Mouse (Mus musculus) midbrain, embryonic 11.5 days (tissue): ENCODE measurements at regions not wholly inside any gene's neighbourhood (a gene's known extent, or its start where the extent isn't known, plus 50 kb on each side); places are given as distances from the start of the nearest gene placed in this dataset.

ENCODE experiments used
- ATAC-seq: fragments of 200-750 bp; cut with Nextera tagmentation; 2 replicates; pipeline ENCODE4 v1.8.0; 2017; ENCODE audit warnings: moderate TSS enrichment, moderate library complexity; ENCODE audit not compliant: low FRiP score
- DNase-seq: peaks from one replicate; pipeline ENCODE4 v3.0.0; 2015; ENCODE audit warnings: low spot score; ENCODE audit errors: missing footprints
- H3K27ac ChIP-seq: fragments of 300-500 bp; sonication (generic); 2 replicates; pipeline ENCODE4 v1.5.1; 2014; ENCODE audit warnings: low read depth, low read length
- H3K27me3 ChIP-seq: fragments of 300-500 bp; sonication (generic); 2 replicates; pipeline ENCODE4 v1.6.1; 2014; ENCODE audit warnings: mild to moderate bottlenecking, low read length, moderate library complexity, mixed read lengths; ENCODE audit not compliant: control insufficient read depth, insufficient read depth
- H3K36me3 ChIP-seq: fragments of 300-500 bp; sonication (generic); 2 replicates; pipeline ENCODE4 v1.6.1; 2014; ENCODE audit warnings: mild to moderate bottlenecking, low read length, moderate library complexity, mixed read lengths; ENCODE audit not compliant: control insufficient read depth, insufficient read depth
- H3K4me1 ChIP-seq: fragments of 300-500 bp; sonication (generic); 2 replicates; pipeline ENCODE4 v1.6.1; 2014; ENCODE audit warnings: low read length; ENCODE audit not compliant: control insufficient read depth, insufficient read depth
- H3K4me2 ChIP-seq: fragments of 300-500 bp; sonication (generic); 2 replicates; pipeline ENCODE4 v1.6.1; 2014; ENCODE audit warnings: mild to moderate bottlenecking, moderate library complexity
- H3K4me3 ChIP-seq: fragments of 300-500 bp; sonication (generic); 2 replicates; pipeline ENCODE4 v1.5.1; 2014; ENCODE audit warnings: low read depth, low read length
- H3K9ac ChIP-seq: fragments of 300-500 bp; sonication (generic); 2 replicates; pipeline ENCODE4 v1.6.1; 2014; ENCODE audit warnings: low read length
- H3K9me3 ChIP-seq: fragments of 300-500 bp; sonication (generic); 2 replicates; pipeline ENCODE4 v1.6.1; 2016; ENCODE audit warnings: low read length; ENCODE audit not compliant: control insufficient read depth
- WGBS: fragments of 180-500 bp; shearing (Covaris S2); extraction: QIAGEN DNeasy Blood & Tissue Kit; methylation state at CpG from one replicate; pipeline ENCODE4 v1.1.7; 2014; 5-methylcytosine and 5-hydroxymethylcytosine counted together

GRCm38 (mm10) chr14:16962216-16962826, 143.4 kb upstream of the Rarb start:
- Histone ChIP-seq H3K4me1 (no peaks in the 10 kb centered on the region), H3K27ac (no peak overlapping the region), H3K4me2 (no peak overlapping the region), H3K36me3 (no peaks in the 10 kb centered on the region), H3K9ac (no peak overlapping the region), H3K27me3 (no peaks in the 10 kb centered on the region), H3K4me3 (no peak overlapping the region), H3K9me3 (no peaks in the 10 kb centered on the region)
- 78% methylated on average over 3 of the region's 3 CpGs for WGBS
- no peak for ATAC-seq
- no peak for DNase-seq

DNA sequence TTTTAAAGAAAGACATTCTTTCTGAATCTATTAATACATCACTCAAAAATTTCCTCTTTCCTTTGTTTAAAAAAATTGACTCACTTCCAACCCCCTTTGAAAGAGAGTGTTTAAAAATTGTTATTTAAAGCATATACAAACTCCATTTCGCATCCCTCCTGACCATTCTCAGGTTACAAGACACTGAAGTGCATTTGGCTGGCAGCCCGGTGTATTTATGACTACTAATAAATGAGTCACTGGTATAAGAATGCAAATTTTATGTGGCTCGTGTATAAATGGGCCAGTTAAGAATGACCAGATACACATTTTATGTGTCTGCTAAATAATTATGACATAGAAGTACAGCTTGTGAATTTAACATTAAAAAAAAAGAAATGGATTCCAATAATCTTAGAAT, 138.8 kb upstream of the Rarb start:
- H3K27ac ChIP-seq: no peak overlapping the region
- WGBS: 72% methylated on average over 3 of the region's 3 CpGs
- H3K9me3 ChIP-seq: no peaks in the 10 kb centered on the region
- DNase-seq (no peak), ATAC-seq (no peak)
- no peaks in the 10 kb centered on the region for H3K4me1 ChIP-seq
- H3K9ac ChIP-seq: no peak overlapping the region
- H3K4me3 ChIP-seq: no peak overlapping the region
- H3K27me3 ChIP-seq: no peaks in the 10 kb centered on the region
- H3K4me2 ChIP-seq: no peak overlapping the region
- H3K36me3 ChIP-seq: no peaks in the 10 kb centered on the region

DNA sequence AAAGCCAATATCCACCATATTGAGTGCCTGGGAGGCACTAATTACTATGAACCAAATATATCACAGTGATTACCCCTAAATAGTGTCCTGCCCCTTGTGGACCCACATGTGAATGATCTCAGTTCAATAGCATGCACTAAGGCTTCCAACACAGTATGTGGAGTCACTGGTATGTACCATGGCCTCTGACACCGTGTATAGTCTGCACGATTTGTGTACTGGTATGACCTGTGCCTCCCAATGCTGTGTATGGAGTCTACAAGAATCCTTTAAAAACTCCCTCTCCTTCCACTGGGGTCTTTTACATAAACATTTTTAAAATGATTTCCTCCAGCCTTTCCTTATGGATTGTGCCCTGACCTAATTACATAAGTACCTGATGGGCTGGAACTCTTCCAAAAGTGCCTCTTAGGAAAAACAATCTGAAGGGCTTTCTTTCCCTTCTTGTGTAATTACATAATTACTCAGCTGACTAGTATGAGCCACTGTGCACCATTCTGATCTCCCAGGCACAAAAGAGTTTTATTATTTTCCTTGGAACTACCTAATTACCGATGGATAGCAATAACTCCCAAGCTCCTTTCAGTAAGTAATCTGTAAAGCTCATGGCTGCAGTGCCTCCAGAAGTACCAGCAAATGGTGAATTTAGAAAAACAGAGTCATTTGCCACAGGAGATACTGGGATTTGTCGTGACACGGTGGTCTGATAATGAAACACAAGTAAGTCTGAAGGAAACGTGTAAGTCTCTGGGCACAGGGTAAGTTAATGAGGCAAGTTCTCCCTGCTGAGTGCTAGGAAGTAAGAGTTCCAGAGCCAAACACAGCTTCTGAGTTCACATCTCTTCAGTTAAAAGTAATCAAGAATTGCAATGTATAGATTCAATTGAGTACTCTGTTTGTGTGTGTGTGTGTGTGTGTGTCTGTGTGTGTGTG, 135.8 kb upstream of the Rarb start:
- H3K27me3 ChIP-seq: no peaks in the 10 kb centered on the region
- H3K4me3 ChIP-seq: no peak overlapping the region
- no peak for ATAC-seq
- no peaks in the 10 kb centered on the region for H3K4me1 ChIP-seq
- no peak overlapping the region for H3K4me2 ChIP-seq
- H3K9ac ChIP-seq: no peak overlapping the region
- 83% methylated on average over 6 of the region's 6 CpGs for WGBS
- H3K36me3 ChIP-seq: no peaks in the 10 kb centered on the region
- no peak overlapping the region for H3K27ac ChIP-seq
- DNase-seq: no peak
- no peaks in the 10 kb centered on the region for H3K9me3 ChIP-seq

GRCm38 (mm10) chr14:16948736-16949135, 129.8 kb upstream of the Rarb start:
- Histone ChIP-seq H3K9me3 (no peaks in the 10 kb centered on the region), H3K27me3 (no peaks in the 10 kb centered on the region), H3K9ac (no peak overlapping the region), H3K36me3 (no peaks in the 10 kb centered on the region), H3K27ac (no peak overlapping the region), H3K4me3 (no peak overlapping the region), H3K4me2 (no peak overlapping the region), H3K4me1 (no peaks in the 10 kb centered on the region)
- no peak for ATAC-seq
- WGBS: 71% methylated on average over 1 of the region's 1 CpGs
- DNase-seq: no peak

DNA sequence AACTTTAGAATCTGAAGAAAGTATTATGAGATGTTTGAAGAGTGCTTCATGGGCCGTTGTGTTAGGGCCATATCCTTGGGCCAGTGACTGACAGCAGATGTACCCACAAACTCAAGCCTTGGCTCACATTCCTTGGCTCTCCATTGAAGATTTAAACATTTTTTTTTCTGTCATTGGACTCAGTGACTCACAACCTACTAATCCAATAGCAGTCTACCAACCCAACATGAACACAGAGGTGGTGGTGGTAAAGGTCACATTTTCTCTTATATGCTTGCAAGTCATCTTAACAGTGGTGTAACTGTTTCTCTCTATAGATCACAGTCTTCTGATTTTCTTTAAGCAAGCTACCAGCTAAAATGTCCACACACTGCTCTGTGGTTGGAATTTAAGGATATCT, 125.5 kb upstream of the Rarb start:
- no peaks in the 10 kb centered on the region for H3K27me3 ChIP-seq
- H3K36me3 ChIP-seq: no peaks in the 10 kb centered on the region
- 94% methylated on average over 1 of the region's 1 CpGs for WGBS
- ATAC-seq: no peak
- H3K4me3 ChIP-seq: no peak overlapping the region
- H3K9me3 ChIP-seq: no peaks in the 10 kb centered on the region
- no peak overlapping the region for H3K9ac ChIP-seq
- H3K4me2 ChIP-seq: no peak overlapping the region
- H3K4me1 ChIP-seq: no peaks in the 10 kb centered on the region
- no peak overlapping the region for H3K27ac ChIP-seq
- no peak for DNase-seq

DNA sequence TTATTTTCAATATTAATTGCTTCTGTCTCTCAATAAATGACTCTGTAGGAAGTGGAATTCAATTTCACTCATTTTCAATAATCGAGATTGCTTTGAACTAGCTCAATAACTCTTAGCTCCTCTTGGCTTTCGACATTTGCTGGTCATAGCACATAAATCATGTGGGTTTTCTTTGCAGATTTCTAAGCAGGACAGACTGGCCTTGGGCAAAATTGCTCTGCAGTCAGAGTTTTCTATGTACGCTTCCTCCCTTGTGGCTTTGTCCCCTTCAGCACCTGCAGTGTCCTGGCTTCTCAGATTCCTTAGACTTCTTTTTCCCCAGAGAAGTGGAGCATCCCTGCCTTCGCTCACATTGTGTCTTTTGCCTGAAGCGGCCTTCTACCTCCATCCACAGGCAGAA, 124.6 kb upstream of the Rarb start:
- DNase-seq (no peak), ATAC-seq (no peak)
- no peak overlapping the region for H3K27ac ChIP-seq
- no peaks in the 10 kb centered on the region for H3K4me1 ChIP-seq
- H3K4me2 ChIP-seq: no peak overlapping the region
- no peaks in the 10 kb centered on the region for H3K9me3 ChIP-seq
- H3K9ac ChIP-seq: no peak overlapping the region
- H3K27me3 ChIP-seq: no peaks in the 10 kb centered on the region
- no peaks in the 10 kb centered on the region for H3K36me3 ChIP-seq
- H3K4me3 ChIP-seq: no peak overlapping the region
- 91% methylated on average over 5 of the region's 5 CpGs for WGBS

DNA sequence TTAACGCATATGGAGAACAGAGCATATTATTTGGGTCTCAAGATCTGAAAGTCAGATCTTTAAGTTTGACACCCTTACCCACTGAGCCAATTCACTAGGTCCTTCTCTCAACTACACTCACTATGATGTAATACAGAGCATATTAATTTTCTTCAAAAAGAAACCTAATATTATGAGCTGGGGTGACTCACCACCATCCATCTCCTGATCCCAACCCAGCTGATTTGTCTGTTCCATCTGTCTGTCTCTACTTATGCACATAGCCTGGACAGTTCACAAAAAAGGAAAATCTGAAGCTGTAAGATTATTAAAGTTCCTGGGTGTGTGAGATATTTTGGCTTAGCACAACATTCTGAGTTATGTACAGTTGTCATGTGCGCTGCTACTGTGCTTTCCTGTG, 108.2 kb upstream of the Rarb start:
- H3K9ac ChIP-seq: no peak overlapping the region
- no peaks in the 10 kb centered on the region for H3K9me3 ChIP-seq
- no peak for DNase-seq
- no peaks in the 10 kb centered on the region for H3K4me1 ChIP-seq
- no peak overlapping the region for H3K4me3 ChIP-seq
- H3K27ac ChIP-seq: no peak overlapping the region
- no peak overlapping the region for H3K4me2 ChIP-seq
- H3K36me3 ChIP-seq: no peaks in the 10 kb centered on the region
- no peaks in the 10 kb centered on the region for H3K27me3 ChIP-seq
- WGBS: 89% methylated on average over 2 of the region's 2 CpGs
- no peak for ATAC-seq

DNA sequence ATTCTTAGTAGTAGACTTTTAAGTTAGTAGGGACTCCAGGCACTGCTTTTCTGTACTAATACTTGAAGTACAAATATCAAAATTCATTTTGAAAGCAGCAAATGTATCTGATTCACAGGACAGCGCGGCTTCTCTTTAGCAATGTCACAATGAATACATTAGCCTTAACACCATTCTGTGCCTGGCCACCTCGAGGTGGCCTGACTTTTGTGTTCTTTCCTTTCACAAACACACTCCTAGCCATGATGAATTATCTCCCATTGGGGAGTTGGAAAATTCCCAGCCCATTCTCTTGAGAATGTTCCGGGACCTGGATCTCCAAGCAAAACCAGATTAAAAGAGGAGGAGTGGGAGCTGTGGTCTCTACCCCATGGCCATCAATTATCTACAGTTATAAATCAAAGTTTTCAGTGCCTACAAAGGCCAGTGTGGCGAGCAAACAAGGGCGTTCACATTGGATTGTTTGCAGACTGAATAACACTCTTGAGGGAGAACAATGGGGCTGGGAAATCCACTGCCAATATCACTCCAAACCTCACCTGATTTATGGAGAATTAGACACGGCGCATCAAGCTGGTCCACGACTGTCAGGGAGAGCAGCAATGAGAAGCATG, 82.7 kb upstream of the Rarb start:
- Histone ChIP-seq H3K27ac (no peak overlapping the region), H3K4me3 (no peak overlapping the region), H3K9me3 (no peaks in the 10 kb centered on the region), H3K4me2 (no peak overlapping the region), H3K27me3 (no peaks in the 10 kb centered on the region), H3K9ac (no peak overlapping the region), H3K4me1 (no peaks in the 10 kb centered on the region), H3K36me3 (no peaks in the 10 kb centered on the region)
- WGBS: 78% methylated on average over 9 of the region's 9 CpGs
- ATAC-seq (no peak), DNase-seq (no peak)
